8 mouse cellular contexts compared by ENCODE assay signal in the genomic region with DNA sequence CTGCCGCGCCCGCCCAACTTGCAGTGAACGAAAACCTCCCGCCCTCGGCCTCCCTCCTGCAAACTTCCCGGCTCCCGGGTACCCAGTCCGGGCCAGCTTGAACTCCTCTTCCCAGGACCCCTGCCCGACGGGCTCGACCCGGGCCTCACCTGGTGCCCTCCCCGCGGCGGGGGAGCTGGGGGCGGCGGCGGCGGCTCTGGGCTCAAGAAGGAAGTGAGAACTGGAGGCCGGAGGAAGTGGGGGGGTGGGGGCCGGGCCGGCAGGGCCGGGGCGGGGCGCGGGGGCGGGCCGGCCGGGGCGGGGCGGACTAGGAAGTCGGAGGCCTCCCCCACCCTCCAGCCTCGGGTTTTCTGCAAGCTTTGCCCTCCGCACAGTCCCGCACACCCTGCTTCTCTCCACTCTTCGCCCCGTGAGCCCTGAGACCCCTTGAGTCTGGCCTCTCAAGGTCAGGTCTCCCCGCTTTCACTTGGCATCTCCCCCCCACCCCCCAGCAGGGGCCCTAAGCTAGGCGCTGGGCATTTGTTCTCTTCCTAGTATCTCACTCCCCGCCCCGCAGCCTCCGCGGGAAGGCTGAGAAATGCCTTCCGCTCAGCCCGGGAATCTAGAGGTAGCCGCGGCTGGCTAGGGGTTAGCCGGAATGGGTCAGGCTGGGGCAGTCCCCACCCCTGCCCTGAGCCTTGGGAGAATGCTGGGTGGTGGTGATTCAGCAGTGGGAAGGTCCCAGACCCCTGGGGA. TPM values are rescaled to one million over a fixed set of nuclear protein-coding genes. Genes with fewer than 3 reads are reported as not detected.
DNase-seq lines count a peak whose midpoint lies in the region.

No protein-coding gene starts in this region.

- DNase-seq in NIH3T3 (ENCODE audit: low read depth), result peak; percentile 82
- DNase-seq in cerebellum, adult 9-10 months, result peak; percentile 72
- peak; percentile 59 for DNase-seq in forelimb bud, embryonic 11.5 days (ENCODE audit: low read depth, low spot score)
- DNase-seq in hindbrain, embryonic 10.5 days (ENCODE audit: low spot score), result peak; percentile 81
- DNase-seq in left cerebral cortex, adult 18-20 months (ENCODE audit: low spot score in 2 of 2), result peak; percentile 38 to 67
- peak; percentile 72 for DNase-seq in retina, postnatal 1 day
- DNase-seq in thymus, postnatal 4 days, result peak; percentile 85

- peaks cover 46% of the 10 kb centered on the region for H3K4me1 ChIP-seq in hindbrain, embryonic 10.5 days (replicated peaks)

- H3K36me3 ChIP-seq in hindbrain, embryonic 10.5 days, result no peaks in the 10 kb centered on the region
- no peaks in the 10 kb centered on the region for H3K36me3 ChIP-seq in macrophage (ENCODE audit: inconsistent target)

- H3K9me3 ChIP-seq in hindbrain, embryonic 10.5 days, result no peaks in the 10 kb centered on the region

- H3K27ac ChIP-seq in hindbrain, embryonic 10.5 days, result peak overlapping the region; percentile 98
- H3K27ac ChIP-seq in macrophage, result peak overlapping the region; percentile 100

- under 1% methylated on average over 47 of the region's 49 CpGs for WGBS in hindbrain, embryonic 10.5 days
- 2% methylated on average over 30 of the region's 49 CpGs for WGBS in macrophage (ENCODE audit: missing documents)

- peaks cover 47% of the 10 kb centered on the region for H3K79me2 ChIP-seq in macrophage (ENCODE audit: inconsistent target)

- no peaks in the 10 kb centered on the region for H3K27me3 ChIP-seq in hindbrain, embryonic 10.5 days (ENCODE audit: insufficient read depth, poor library complexity, severe bottlenecking)

- peak overlapping the region; percentile 90 for H3K4me3 ChIP-seq in hindbrain, embryonic 10.5 days
- H3K4me3 ChIP-seq in macrophage (ENCODE audit: inconsistent target), result peak overlapping the region; percentile 92

RNA-seq across cellular contexts. Expression of a gene that starts 5.8 kb away (rescaled TPM):
- 34.3 and 41.3 TPM in 2 replicates for polyA plus RNA-seq in hindbrain, embryonic 10.5 days (2016; fragmentation: Nextera tagmentation; extraction: Ambion mirVana)
- total RNA-seq in left cerebral cortex, adult 18-20 months (2021), result 10 to 100 TPM; 21.7 to 22.5 TPM
- total RNA-seq in macrophage (2018; cell fraction: chromatin; rRNA removed), result 10 to 100 TPM; 25.0 to 98.8 (median 68.0) TPM
- total RNA-seq in macrophage (2018; cell fraction: cytosol; rRNA removed), result 100 to 1,000 TPM; 340 to 655 (median 502) TPM
- total RNA-seq in macrophage (2018; cell fraction: nucleus; rRNA removed), result 100 to 1,000 TPM; 107 to 292 (median 177) TPM
- 307 to 396 TPM (median 393 TPM) in 3 replicates for polyA plus RNA-seq in macrophage (2018)

RNA-seq across cellular contexts. Expression of a gene that starts 17.5 kb away (rescaled TPM):
- polyA plus RNA-seq in hindbrain, embryonic 10.5 days (2016; fragmentation: Nextera tagmentation; extraction: Ambion mirVana), result 8.9 and 13.5 TPM in 2 replicates
- 10 to 100 TPM; 74.4 to 80.5 TPM for total RNA-seq in left cerebral cortex, adult 18-20 months (2021)
- 10 to 100 TPM; 16.3 to 80.2 (median 56.7) TPM for total RNA-seq in macrophage (2018; cell fraction: chromatin; rRNA removed)
- 10 to 100 TPM; 27.4 to 46.5 (median 37.8) TPM for total RNA-seq in macrophage (2018; cell fraction: cytosol; rRNA removed)
- total RNA-seq in macrophage (2018; cell fraction: nucleus; rRNA removed), result 10 to 100 TPM; 29.1 to 75.2 (median 49.1) TPM
- polyA plus RNA-seq in macrophage (2018), result 32.9 to 38.1 TPM (median 35.0 TPM) in 3 replicates

RNA-seq across cellular contexts. Expression of a gene that starts 40.1 kb away (rescaled TPM):
- polyA plus RNA-seq in hindbrain, embryonic 10.5 days (2016; fragmentation: Nextera tagmentation; extraction: Ambion mirVana), result 44.2 and 51.6 TPM in 2 replicates
- total RNA-seq in left cerebral cortex, adult 18-20 months (2021), result 10 to 100 TPM; 20.5 to 21.2 TPM
- total RNA-seq in macrophage (2018; cell fraction: chromatin; rRNA removed), result 100 to 1,000 TPM in 12 of 26 experiments, 10 to 100 TPM in 14; 35.0 to 252 (median 88.7) TPM
- total RNA-seq in macrophage (2018; cell fraction: cytosol; rRNA removed), result 100 to 1,000 TPM in 13 of 26 experiments, 10 to 100 TPM in 13; 48.3 to 295 (median 135) TPM
- total RNA-seq in macrophage (2018; cell fraction: nucleus; rRNA removed), result 100 to 1,000 TPM in 15 of 26 experiments, 10 to 100 TPM in 11; 32.0 to 256 (median 136) TPM
- polyA plus RNA-seq in macrophage (2018), result 35.9 to 98.6 TPM (median 72.6 TPM) in 3 replicates

RNA-seq across cellular contexts. Expression of a gene that starts 40.1 kb away (rescaled TPM):
- 36.9 and 42.6 TPM in 2 replicates for polyA plus RNA-seq in hindbrain, embryonic 10.5 days (2016; fragmentation: Nextera tagmentation; extraction: Ambion mirVana)
- 10 to 100 TPM; 43.3 to 45.6 TPM for total RNA-seq in left cerebral cortex, adult 18-20 months (2021)
- 100 to 1,000 TPM; 148 to 312 (median 209) TPM for total RNA-seq in macrophage (2018; cell fraction: chromatin; rRNA removed)
- total RNA-seq in macrophage (2018; cell fraction: cytosol; rRNA removed), result 10 to 100 TPM; 50.5 to 76.2 (median 61.5) TPM
- total RNA-seq in macrophage (2018; cell fraction: nucleus; rRNA removed), result 100 to 1,000 TPM; 104 to 290 (median 140) TPM
- 30.0 to 31.7 TPM (median 30.9 TPM) in 3 replicates for polyA plus RNA-seq in macrophage (2018)

Comparison
In these comparisons a context has a peak if more than half of its experiments do, and no peak if none do; other contexts are left out.
1. Peak in every context shown above with its lines: DNase-seq, H3K4me3 ChIP-seq and H3K27ac ChIP-seq.